Mouse (Mus musculus) embryonic stem cell, embryonic (primary cell): ENCODE data around the gene Atf1.
"Not testable (repeated sequence)": the region's sequence is repeated elsewhere in the genome, so short reads cannot be mapped to it uniquely, and the experiment has no call there.

Experiments used
- CTCF ChIA-PET, 4 experiments: fragments of 300-600 bp in 2 of 4; fragments of 350-600 bp in 2 of 4; sonication (Branson Sonifier 250); formaldehyde crosslinking; loops; one replicate each; lab custom pipeline; 2022; ENCODE audit warnings: inconsistent platforms in 2 of 4; lab: Charles Lee
- POLR2A ChIA-PET, 4 experiments: fragments of 300-600 bp in 2 of 4; fragments of 350-600 bp in 2 of 4; sonication (Branson Sonifier 250); formaldehyde crosslinking; loops; one replicate each; lab custom pipeline; 2022; ENCODE audit warnings: antibody characterized with exemption in 4 of 4, inconsistent platforms in 1 of 4; lab: Charles Lee

Atf1 gene

DNA sequence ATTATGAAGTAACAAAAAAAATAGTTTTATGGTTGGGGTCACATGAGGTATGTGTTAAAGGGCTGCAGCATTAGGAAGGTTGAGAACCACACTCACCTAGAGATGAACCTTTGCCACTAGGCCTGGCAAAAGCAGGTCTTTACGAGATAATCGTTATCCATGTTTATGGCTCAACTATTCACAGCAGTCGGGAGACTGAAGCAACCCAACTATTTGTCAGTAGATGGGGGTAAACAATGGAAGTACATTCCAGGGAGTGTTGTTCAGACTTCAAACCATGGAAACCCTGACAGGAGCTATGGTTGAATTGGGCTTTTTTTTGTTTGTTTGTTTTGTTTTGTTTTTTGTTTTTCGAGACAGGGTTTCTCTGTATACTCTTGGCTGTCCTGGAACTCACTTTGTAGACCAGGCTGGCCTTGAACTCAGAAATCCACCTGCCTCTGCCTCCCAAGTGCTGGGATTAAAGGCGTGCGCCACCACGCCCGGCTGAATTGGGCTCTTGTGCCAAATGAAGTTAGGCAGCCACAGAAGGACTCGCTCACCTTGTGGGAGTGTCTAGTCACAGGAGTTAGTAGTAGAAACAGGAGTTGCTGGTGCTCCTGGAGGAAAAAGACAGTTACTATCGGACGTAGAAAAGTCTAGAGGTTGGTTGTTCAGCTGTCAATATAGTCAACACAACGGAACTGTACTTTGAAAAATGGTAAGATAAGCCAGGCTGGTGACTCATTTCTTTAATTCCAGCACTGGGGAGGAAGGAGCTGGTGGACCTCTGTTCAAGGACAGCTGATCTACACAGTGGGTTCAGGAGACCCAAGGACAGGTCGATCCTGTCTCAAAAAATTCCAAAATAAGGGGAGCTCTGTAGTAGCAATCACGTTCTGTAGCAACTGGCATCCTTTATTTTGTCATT is 4.3 kb downstream of the Atf1 start:
- ChIA-PET CTCF (interaction anchor here in 3 of 4 experiments (0.6 to 2.2 kb wide), 8 partner anchors 9 to 391 kb away, joined by 3 to 10 read pairs (median 4); partner anchors contain the start of gene Tmprss12 (in 1 of the 3)), POLR2A (interaction anchor here (0.5 to 17.1 kb wide), 46 partner anchors 10 to 507 kb away, joined by 3 to 481 read pairs (median 6); partner anchors contain the start of genes Cox14 (in 2 of the 4) and Tmprss12 (in 2 of the 4))

DNA sequence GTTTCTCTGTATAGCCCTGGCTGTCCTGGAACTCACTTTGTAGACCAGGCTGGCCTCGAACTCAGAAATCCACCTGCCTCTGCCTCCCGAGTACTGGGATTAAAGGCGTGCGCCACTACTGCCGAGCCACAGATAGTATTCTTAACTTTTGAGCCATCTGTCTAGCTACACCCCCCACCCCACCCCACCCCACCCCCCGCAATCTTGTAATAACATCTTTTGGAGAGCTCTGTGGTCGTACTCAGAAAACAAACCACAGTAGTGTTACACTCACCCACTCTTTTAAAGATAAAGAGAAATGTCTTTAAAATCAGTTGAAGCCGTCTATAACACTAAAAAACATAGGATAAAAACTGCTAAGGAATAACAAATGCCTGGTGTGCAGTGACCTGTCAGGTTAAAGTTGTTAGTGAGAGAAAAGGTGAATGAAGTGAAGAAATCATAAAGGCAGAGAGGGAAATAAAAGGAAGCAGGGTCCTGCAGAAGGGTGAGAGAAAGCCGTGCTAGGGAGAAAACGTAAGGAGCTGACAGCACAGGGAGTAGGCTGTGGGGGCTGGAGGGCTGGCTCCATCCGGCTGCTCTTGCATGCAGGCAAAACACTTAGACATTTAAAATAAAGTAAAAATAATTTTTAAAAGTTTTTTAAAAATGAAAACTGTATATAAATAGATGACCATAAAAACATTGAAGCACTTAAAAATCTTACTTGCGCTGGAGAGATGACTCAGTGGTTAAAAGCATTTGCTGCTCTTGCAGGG is 7.8 kb downstream of the Atf1 start:
- ChIA-PET CTCF (interaction anchor here in 2 of 4 experiments (0.5 to 2.2 kb wide), 3 partner anchors 13 to 343 kb away, joined by 3 to 7 read pairs (median 4); no protein-coding TSS in a partner anchor), POLR2A (interaction anchor here (0.6 to 18.1 kb wide), 17 partner anchors 3 to 257 kb away, joined by 3 to 481 read pairs (median 5); partner anchors contain the start of genes Atf1 (in 3 of the 4) and Tmprss12 (in 1 of the 4))

GRCm38 (mm10) chr15:100236952-100237351 is 9.3 kb downstream of the Atf1 start:
- POLR2A ChIA-PET, result interaction anchor here (0.7 to 18.1 kb wide), 25 partner anchors 4 to 924 kb away, joined by 3 to 481 read pairs (median 5); partner anchors contain the start of genes Atf1 (in 2 of the 4) and Tmprss12 (in 2 of the 4)
- CTCF ChIA-PET, result interaction anchor here in 2 of 4 experiments (0.9 to 2.2 kb wide), 3 partner anchors 9 to 11 kb away, joined by 3 to 7 read pairs (median 4); partner anchors contain the start of gene Atf1 (in 1 of the 2)

- ChIA-PET POLR2A (interaction anchor here (0.6 to 18.1 kb wide), 28 partner anchors 9 to 249 kb away, joined by 3 to 481 read pairs (median 4); partner anchors contain the start of genes Atf1 (in 2 of the 4) and Tmprss12 (in 2 of the 4)), CTCF (interaction anchor here in 3 of 4 experiments (0.7 to 2.8 kb wide), 9 partner anchors 9 to 82 kb away, joined by 3 to 10 read pairs (median 3); no protein-coding TSS in a partner anchor)
Observed at GRCm38 (mm10) chr15:100241780-100242179, 14.2 kb downstream of the Atf1 start.

DNA sequence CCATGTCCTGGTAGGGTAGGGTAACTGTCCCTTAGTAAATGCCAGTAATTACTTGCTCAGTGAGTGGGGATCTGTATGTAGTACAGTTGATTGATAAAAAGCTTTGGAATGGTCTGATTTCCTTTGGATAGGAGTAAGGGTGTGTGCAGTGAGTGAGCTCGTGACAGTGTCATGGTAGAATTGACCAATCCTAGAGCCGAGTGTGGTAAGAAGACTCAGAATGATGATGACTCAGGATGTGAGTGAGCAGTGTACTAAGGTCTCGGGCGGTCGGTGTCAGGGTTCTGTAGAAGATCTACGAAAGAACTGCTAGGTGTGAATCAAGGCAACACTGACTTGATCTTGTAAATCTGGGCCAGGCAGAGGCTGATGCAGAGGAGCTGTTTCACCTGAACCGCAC is 18.3 kb downstream of the Atf1 start:
- ChIA-PET CTCF (interaction anchor here in 2 of 4 experiments (0.6 to 1.8 kb wide), 4 partner anchors 9 to 198 kb away, joined by 4 to 6 read pairs (median 4); no protein-coding TSS in a partner anchor), POLR2A (interaction anchor here (0.5 to 18.1 kb wide), 31 partner anchors 9 to 274 kb away, joined by 3 to 481 read pairs (median 5); partner anchors contain the start of genes Atf1 (in 2 of the 4), Mettl7a1 (in 2 of the 4) and Tmprss12 (in 2 of the 4))

- CTCF ChIA-PET, result no interaction called here
- POLR2A ChIA-PET, result interaction anchor here (0.6 to 18.1 kb wide), 34 partner anchors 9 to 427 kb away, joined by 3 to 481 read pairs (median 6); partner anchors contain the start of genes Atf1 (in 3 of the 4), Tmprss12 (in 2 of the 4) and Mettl7a1 (in 1 of the 4)
Observed at GRCm38 (mm10) chr15:100247296-100247695, 19.7 kb downstream of the Atf1 start.

GRCm38 (mm10) chr15:100248665-100249433 is 21.2 kb downstream of the Atf1 start:
- ChIA-PET POLR2A (interaction anchor here (0.5 to 18.1 kb wide), 49 partner anchors 7 to 434 kb away, joined by 3 to 481 read pairs (median 4); partner anchors contain the start of genes Atf1 (in 3 of the 4), Mettl7a1 (in 2 of the 4), Tmprss12 (in 2 of the 4) and Dip2b (in 1 of the 4)), CTCF (interaction anchor here in 3 of 4 experiments (0.6 to 1.5 kb wide), 9 partner anchors 12 to 617 kb away, joined by 3 to 7 read pairs (median 3); no protein-coding TSS in a partner anchor)

GRCm38 (mm10) chr15:100251153-100251780 is 23.6 kb downstream of the Atf1 start:
- CTCF ChIA-PET, result interaction anchor here in 3 of 4 experiments (0.5 to 1.0 kb wide), 3 partner anchors 57 to 221 kb away, joined by 3 read pairs; no protein-coding TSS in a partner anchor
- POLR2A ChIA-PET, result interaction anchor here (0.6 to 18.1 kb wide), 26 partner anchors 6 to 527 kb away, joined by 3 to 481 read pairs (median 4); partner anchors contain the start of genes Atf1 (in 3 of the 4) and Tmprss12 (in 2 of the 4)

DNA sequence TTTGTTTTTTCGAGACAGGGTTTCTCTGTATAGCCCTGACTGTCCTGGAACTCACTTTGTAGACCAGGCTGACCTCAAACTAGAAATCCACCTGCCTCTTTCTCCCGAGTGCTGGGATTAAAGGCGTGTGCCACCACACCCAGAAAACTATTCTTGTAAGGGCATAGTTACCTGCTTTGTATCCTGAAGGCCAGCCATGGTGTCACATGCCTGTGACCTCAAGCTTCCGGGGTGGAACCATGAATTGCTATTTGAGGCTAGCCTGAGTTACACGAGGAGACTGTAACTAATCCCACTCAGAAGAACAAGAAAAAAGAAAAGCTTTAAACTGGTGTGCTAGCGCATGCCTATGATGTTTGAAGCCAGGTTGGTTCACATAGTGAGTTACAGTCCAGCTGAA is 28.8 kb downstream of the Atf1 start:
- POLR2A ChIA-PET, result interaction anchor here (0.5 to 6.6 kb wide), 33 partner anchors 8 to 1434 kb away, joined by 3 to 175 read pairs (median 5); partner anchors contain the start of genes Atf1 (in 2 of the 4) and Tmprss12 (in 2 of the 4)
- CTCF ChIA-PET, result no interaction called here

GRCm38 (mm10) chr15:100257305-100257704 is 29.7 kb downstream of the Atf1 start:
- CTCF ChIA-PET, result no interaction called here
- POLR2A ChIA-PET, result interaction anchor here (0.5 to 6.6 kb wide), 27 partner anchors 8 to 862 kb away, joined by 3 to 175 read pairs (median 8); partner anchors contain the start of genes Tmprss12 (in 3 of the 4) and Atf1 (in 2 of the 4)

DNA sequence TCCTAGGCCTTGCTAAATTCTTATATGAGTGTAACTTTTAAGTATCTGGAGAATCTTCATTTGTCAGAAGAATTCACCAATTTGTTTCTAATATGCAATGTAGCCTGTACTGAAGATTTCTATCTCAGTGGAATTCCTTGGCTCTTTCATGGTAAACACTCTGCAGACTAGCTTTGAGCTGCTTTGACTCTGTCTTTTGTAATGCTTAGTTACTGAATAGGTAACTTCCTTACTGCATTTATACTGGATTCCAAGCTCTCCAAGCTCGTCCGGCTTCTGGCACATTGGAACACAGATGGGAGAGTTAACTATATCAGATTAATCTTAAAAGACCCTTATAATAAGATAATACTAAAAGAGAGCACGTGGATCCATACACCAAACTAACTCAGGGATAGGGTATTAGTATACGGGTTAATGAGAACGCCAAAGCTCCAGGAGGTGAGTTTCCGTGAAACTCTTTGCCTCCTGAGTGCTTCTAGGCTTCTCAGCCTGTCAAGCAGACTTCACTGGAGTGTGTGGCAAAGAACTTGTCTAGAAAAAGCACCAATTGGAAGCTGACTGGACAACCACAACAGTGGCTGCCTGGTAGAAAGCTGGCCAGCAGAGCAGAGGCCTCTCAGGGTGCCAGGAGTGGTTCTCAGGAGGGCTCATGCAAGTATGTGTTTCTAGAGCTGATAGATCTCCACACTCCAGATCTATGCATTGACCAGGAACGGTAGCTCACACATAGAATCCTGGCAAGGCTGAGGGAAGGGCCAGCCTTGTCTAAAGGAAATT is 31.2 kb downstream of the Atf1 start:
- ChIA-PET CTCF (interaction anchor here in 2 of 4 experiments (0.5 to 0.7 kb wide), 2 partner anchors 14 to 533 kb away, joined by 3 to 4 read pairs; partner anchors contain the start of gene Cox14 (in 1 of the 2)), POLR2A (interaction anchor here (0.6 to 6.6 kb wide), 28 partner anchors 9 to 69 kb away, joined by 3 to 175 read pairs (median 4); partner anchors contain the start of genes Atf1 (in 2 of the 4) and Tmprss12 (in 2 of the 4))

GRCm38 (mm10) chr15:100260351-100260750 is 32.7 kb downstream of the Atf1 start:
- CTCF ChIA-PET, result not testable (repeated sequence)
- POLR2A ChIA-PET, result interaction anchor here in 2 of 4 experiments (2.5 to 6.6 kb wide), 7 partner anchors 9 to 30 kb away, joined by 11 to 175 read pairs (median 73); no protein-coding TSS in a partner anchor

DNA sequence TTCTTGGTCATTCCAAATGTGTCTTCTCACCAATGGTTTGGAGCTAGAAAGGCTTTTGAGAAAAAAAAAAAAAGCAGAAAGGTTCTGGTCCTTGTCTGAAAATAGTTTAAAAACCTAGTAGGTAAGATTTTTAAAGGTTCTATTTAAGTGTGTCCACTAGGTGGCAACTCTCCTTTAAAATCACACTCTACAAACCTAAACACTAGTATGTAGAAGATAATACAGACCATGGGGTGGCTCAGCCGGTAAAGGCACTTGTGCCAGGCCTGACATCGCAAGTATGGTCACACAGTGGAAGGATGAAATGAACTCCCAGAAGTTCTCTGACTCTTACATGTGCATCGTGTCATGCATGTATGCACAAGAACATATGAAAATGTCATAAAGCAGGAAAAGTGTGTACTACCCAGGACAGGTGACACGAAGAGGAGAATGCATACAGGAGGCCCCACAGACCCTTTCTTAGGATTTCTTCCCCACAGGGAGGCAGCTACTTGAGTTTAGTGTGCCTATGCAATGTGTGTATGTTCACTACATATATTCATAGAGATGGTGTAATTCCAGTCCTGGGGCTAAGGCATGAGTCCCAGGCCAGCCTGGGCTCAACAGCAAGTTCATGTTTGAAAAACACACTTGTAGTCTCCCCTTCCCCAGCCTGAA is 35.8 kb downstream of the Atf1 start:
- ChIA-PET CTCF (interaction anchor here (0.6 to 1.9 kb wide), 17 partner anchors 9 to 1632 kb away, joined by 3 to 6 read pairs (median 3); partner anchors contain the start of genes Mettl7a1 (in 1 of the 4) and Tmprss12 (in 1 of the 4)), POLR2A (interaction anchor here in 3 of 4 experiments (0.6 to 10.8 kb wide), 31 partner anchors 8 to 63 kb away, joined by 3 to 283 read pairs (median 6); partner anchors contain the start of genes Mettl7a1 (in 2 of the 3), Atf1 (in 1 of the 3) and Tmprss12 (in 1 of the 3))
